Mouse (Mus musculus) mature B cell (primary cell): Measurements from ENCODE around the gene Scgb2b15.
"Not testable (repeated sequence)": the region's sequence is repeated elsewhere in the genome, so short reads cannot be mapped to it uniquely, and the experiment has no call there.

Source experiments
- in situ Hi-C: fragments of 300-500 bp; cut with MboI; formaldehyde crosslinking; loops from 2 replicates; pipeline ENCODE4 v1.14.3; 2019

Scgb2b15 gene

DNA sequence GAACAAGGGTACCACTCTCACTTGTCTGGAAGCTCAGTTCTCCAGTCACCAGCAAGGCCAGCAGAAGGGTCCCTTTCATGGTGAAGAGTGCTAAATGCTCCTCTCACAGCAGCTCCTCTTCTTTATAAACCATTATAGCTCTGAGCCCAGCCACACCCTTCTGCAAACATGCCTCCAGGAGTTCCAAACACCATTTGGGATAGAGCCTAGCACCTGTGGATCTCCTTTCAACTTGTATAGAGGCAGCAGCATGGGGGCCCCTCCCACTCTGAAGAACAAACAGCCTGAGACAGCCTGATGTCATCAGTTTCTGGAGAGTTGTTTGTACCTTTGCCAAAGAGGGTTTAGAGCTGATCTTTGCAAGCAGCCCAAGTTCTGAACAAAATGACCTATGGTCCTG, at the start of gene Scgb2b15:
Scgb2b15 (minus strand) TSS at position 101 of the 400 bp plus-strand sequence.
- in situ Hi-C loops: not testable (repeated sequence)

DNA sequence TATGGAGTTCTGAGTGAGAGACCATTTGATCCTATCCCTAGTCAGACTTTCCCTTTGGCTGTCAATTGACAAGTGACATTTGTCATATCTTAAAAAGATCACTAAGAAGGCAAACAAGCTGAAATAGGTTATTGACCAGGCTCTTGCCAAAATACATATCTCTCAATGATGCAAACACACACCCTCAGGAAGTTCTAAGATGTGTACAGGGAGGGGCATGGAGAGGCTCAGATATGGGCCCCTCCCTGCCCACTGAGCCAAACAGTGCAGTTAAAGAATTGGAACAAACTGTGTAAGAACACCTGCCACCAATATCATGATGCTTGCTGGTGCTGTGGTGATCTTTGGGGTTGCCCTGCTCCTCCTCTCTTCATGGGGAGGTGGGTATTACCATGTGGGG, 6.8 kb upstream of the Scgb2b15 start, which contains the start of gene Scgb1b15:
Scgb1b15 (plus strand) TSS at position 301 of the 400 bp plus-strand sequence.
- in situ Hi-C loops: not testable (repeated sequence)
